Comparison of ENCODE assay signal across 9 mouse cellular contexts in the genomic region with DNA sequence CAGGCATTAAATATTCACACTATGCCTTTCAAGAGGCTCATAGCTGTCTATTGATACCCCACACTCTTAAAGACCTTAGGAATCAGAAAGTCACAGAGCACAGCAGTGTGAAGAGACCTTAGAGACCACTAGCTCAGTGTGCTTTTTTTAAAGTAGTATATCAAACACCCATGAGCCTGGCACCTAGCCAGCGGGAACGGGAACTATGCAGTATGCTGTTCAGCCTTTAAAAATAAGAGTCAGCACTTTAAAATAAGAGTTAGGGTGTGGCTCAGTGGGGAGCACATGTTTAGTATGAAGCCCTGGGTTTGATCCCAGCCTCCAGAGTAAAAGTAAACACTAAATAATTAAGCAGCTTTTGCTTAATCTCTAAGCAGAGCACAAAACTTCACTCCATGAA. TPM values are rescaled to one million over a fixed set of nuclear protein-coding genes. Genes with fewer than 3 reads are reported as not detected.
DNase-seq lines count a peak whose midpoint lies in the region; ATAC-seq and TF ChIP-seq lines count a peak whose summit lies in the region.
"Had no signal": no experiment of that assay in that cellular context is flagged by ENCODE, and none has a peak within 500 bp of the region (broad histone marks: within the 10 kb centered on the region; RNA-seq: fewer than 3 reads in every experiment).

No protein-coding gene starts in this region.

- no peaks in the 10 kb centered on the region for H3K27me3 ChIP-seq in liver, postnatal 0 days (ENCODE audit: insufficient read depth, low read length)
- H3K27me3 ChIP-seq in liver, embryonic 12.5 days (replicated peaks): no peaks in the 10 kb centered on the region
- no peaks in the 10 kb centered on the region for H3K27me3 ChIP-seq in limb, embryonic 14.5 days (ENCODE audit: control insufficient read depth, insufficient read depth, low read length)
- H3K27me3 ChIP-seq: embryonic facial prominence, embryonic 15.5 days had no signal

- no peak for TF ChIP-seq CTCF in liver, postnatal 0 days (IDR thresholded peaks at IDR 0.05; ENCODE audit: low read depth)
- no peak for TF ChIP-seq CTCF in brain, embryonic 14.5 days (IDR thresholded peaks at IDR 0.05; ENCODE audit: borderline replicate concordance, extremely low read depth, insufficient read depth, insufficient read length)

- no peak for ATAC-seq in liver, postnatal 0 days
- ATAC-seq in liver, embryonic 12.5 days: no peak
- ATAC-seq in limb, embryonic 14.5 days (ENCODE audit: low FRiP score, low read depth): no peak; the same call in 1 of the 2 replicates
- ATAC-seq in granulocyte monocyte progenitor cell, adult 5-6 weeks (replicated peaks; ENCODE audit: poor library complexity, severe bottlenecking): no peak

- no peaks in the 10 kb centered on the region for H3K9me3 ChIP-seq in liver, postnatal 0 days (ENCODE audit: low read length)
- no peaks in the 10 kb centered on the region for H3K9me3 ChIP-seq in liver, embryonic 12.5 days (replicated peaks)
- no peaks in the 10 kb centered on the region for H3K9me3 ChIP-seq in limb, embryonic 14.5 days (ENCODE audit: control insufficient read depth, low read length)
- H3K9me3 ChIP-seq: embryonic facial prominence, embryonic 15.5 days had no signal

- TF ChIP-seq POLR2A in brain, embryonic 14.5 days (IDR thresholded peaks at IDR 0.05; ENCODE audit: borderline replicate concordance, extremely low read depth, insufficient read depth, insufficient read length, poor library complexity, severe bottlenecking): no peak
- TF ChIP-seq POLR2A in limb, embryonic 14.5 days (IDR thresholded peaks at IDR 0.05; ENCODE audit: borderline replicate concordance, extremely low read depth, insufficient read depth, insufficient read length): no peak

- no peak overlapping the region for H3K9ac ChIP-seq in liver, postnatal 0 days (replicated peaks)
- no peak overlapping the region for H3K9ac ChIP-seq in liver, embryonic 12.5 days
- H3K9ac ChIP-seq in limb, embryonic 14.5 days (ENCODE audit: low read depth, low read length, severe bottlenecking): no peak overlapping the region
- H3K9ac ChIP-seq: embryonic facial prominence, embryonic 15.5 days had no signal

- H3K4me3 ChIP-seq in liver, postnatal 0 days (ENCODE audit: low read depth, low read length): no peak overlapping the region
- H3K4me3 ChIP-seq in liver, embryonic 12.5 days: no peak overlapping the region
- H3K4me3 ChIP-seq in limb, embryonic 14.5 days (replicated peaks; ENCODE audit: low read length): no peak overlapping the region
- H3K4me3 ChIP-seq: embryonic facial prominence, embryonic 15.5 days had no signal

- H3K4me1 ChIP-seq in liver, postnatal 0 days (ENCODE audit: insufficient read depth): no peaks in the 10 kb centered on the region
- H3K4me1 ChIP-seq in liver, embryonic 12.5 days: no peaks in the 10 kb centered on the region
- no peaks in the 10 kb centered on the region for H3K4me1 ChIP-seq in limb, embryonic 14.5 days (ENCODE audit: control insufficient read depth, insufficient read depth, low read length)
- H3K4me1 ChIP-seq: embryonic facial prominence, embryonic 15.5 days had no signal

- H3K36me3 ChIP-seq in liver, postnatal 0 days (replicated peaks; ENCODE audit: insufficient read depth, low read length): no peaks in the 10 kb centered on the region
- no peaks in the 10 kb centered on the region for H3K36me3 ChIP-seq in liver, embryonic 12.5 days
- peaks cover 7% of the 10 kb centered on the region for H3K36me3 ChIP-seq in limb, embryonic 14.5 days (ENCODE audit: control insufficient read depth, insufficient read depth, low read length)
- H3K36me3 ChIP-seq: embryonic facial prominence, embryonic 15.5 days had no signal

- H3K27ac ChIP-seq in liver, postnatal 0 days (ENCODE audit: low read depth): no peak overlapping the region
- H3K27ac ChIP-seq in liver, embryonic 12.5 days: no peak overlapping the region
- H3K27ac ChIP-seq in limb, embryonic 14.5 days (replicated peaks; ENCODE audit: low read depth, low read length): no peak overlapping the region
- H3K27ac ChIP-seq: embryonic facial prominence, embryonic 15.5 days had no signal

- no peak overlapping the region for H3K4me2 ChIP-seq in liver, postnatal 0 days (ENCODE audit: low read depth, low read length)
- no peak overlapping the region for H3K4me2 ChIP-seq in liver, embryonic 12.5 days
- no peak overlapping the region for H3K4me2 ChIP-seq in limb, embryonic 14.5 days (replicated peaks; ENCODE audit: low read depth, low read length, severe bottlenecking)
- H3K4me2 ChIP-seq: embryonic facial prominence, embryonic 15.5 days had no signal

- TF ChIP-seq EP300 in liver, postnatal 0 days (IDR thresholded peaks at IDR 0.05; ENCODE audit: low read depth): no peak

- DNase-seq in cerebellum, postnatal 10 days: peak; percentile 15 to 29
- DNase-seq in cerebellum, adult 11-12 months: no peak
- DNase-seq in liver, postnatal 0 days: peak; percentile 24
- peak; percentile 13 for DNase-seq in brain, embryonic 14.5 days (ENCODE audit: low read depth)
- DNase-seq in limb, embryonic 14.5 days (ENCODE audit: low spot score): peak; percentile 44
- DNase-seq in layer of hippocampus, adult 8-10 months (ENCODE audit: low spot score in 2 of 2): no peak

- 35% methylated on average over 2 of the region's 2 CpGs for WGBS in liver, postnatal 0 days (ENCODE audit: insufficient replicate concordance)
- WGBS in liver, embryonic 12.5 days (ENCODE audit: insufficient replicate concordance): 59% methylated on average over 2 of the region's 2 CpGs
- WGBS in limb, embryonic 14.5 days: 42% methylated on average over 2 of the region's 2 CpGs

RNA-seq across cellular contexts. Expression of a gene that starts 12.7 kb away (rescaled TPM):
- polyA plus RNA-seq in liver, postnatal 0 days (2015; fragmentation: Nextera tagmentation; extraction: Ambion mirVana): 0.75 and 1.3 TPM in 2 replicates
- polyA plus RNA-seq in liver, embryonic 12.5 days (2016; fragmentation: Nextera tagmentation; extraction: Ambion mirVana): 9.9 and 10.4 TPM in 2 replicates
- 14.0 and 21.2 TPM in 2 replicates for polyA plus RNA-seq in brain, embryonic 14.5 days (2012; rRNA removed)
- polyA plus RNA-seq in limb, embryonic 14.5 days (2012; rRNA removed): 17.6 and 21.9 TPM in 2 replicates
- 36.3 and 44.8 TPM in 2 replicates for polyA plus RNA-seq in limb, embryonic 14.5 days (2014; fragmentation: Nextera tagmentation; extraction: Ambion mirVana)
- total RNA-seq in layer of hippocampus, adult 8-10 months (2022): 10 to 100 TPM; 31.6 to 39.5 (median 34.1) TPM
- total RNA-seq in granulocyte monocyte progenitor cell, adult 5-6 weeks (2014; fragmentation: Nextera tagmentation): not detected in 2 replicates
- not detected in 2 replicates for total RNA-seq in granulocyte monocyte progenitor cell, adult 5-6 weeks (2017)

RNA-seq across cellular contexts. Expression of a gene that starts 32.1 kb away (rescaled TPM):
- polyA plus RNA-seq in liver, postnatal 0 days (2015; fragmentation: Nextera tagmentation; extraction: Ambion mirVana): 2.5 and 2.6 TPM in 2 replicates
- 5.8 and 6.7 TPM in 2 replicates for polyA plus RNA-seq in liver, embryonic 12.5 days (2016; fragmentation: Nextera tagmentation; extraction: Ambion mirVana)
- polyA plus RNA-seq in brain, embryonic 14.5 days (2012; rRNA removed): 39.4 and 46.6 TPM in 2 replicates
- 50.0 and 58.1 TPM in 2 replicates for polyA plus RNA-seq in limb, embryonic 14.5 days (2012; rRNA removed)
- polyA plus RNA-seq in limb, embryonic 14.5 days (2014; fragmentation: Nextera tagmentation; extraction: Ambion mirVana): 21.8 and 26.3 TPM in 2 replicates
- total RNA-seq in layer of hippocampus, adult 8-10 months (2022): 10 to 100 TPM; 53.9 to 65.3 (median 59.9) TPM
- total RNA-seq in granulocyte monocyte progenitor cell, adult 5-6 weeks (2014; fragmentation: Nextera tagmentation): 61.1 and 67.6 TPM in 2 replicates
- 30.9 and 38.4 TPM in 2 replicates for total RNA-seq in granulocyte monocyte progenitor cell, adult 5-6 weeks (2017)

Comparison
In these comparisons a context has a peak if more than half of its experiments do, and no peak if none do; other contexts are left out.
1. DNase-seq: peak in cerebellum, postnatal 10 days (2 of 2), liver, postnatal 0 days (single experiment), brain, embryonic 14.5 days (single experiment) and limb, embryonic 14.5 days (single experiment); none in cerebellum, adult 11-12 months (single experiment) and layer of hippocampus, adult 8-10 months (0 of 2).